Mouse (Mus musculus) stomach, postnatal 0 days (tissue): ENCODE results near the gene Palm. TPM values are rescaled to one million over a fixed set of nuclear protein-coding genes. Genes with fewer than 3 reads are reported as not detected.

Experiments used
- ATAC-seq: fragments of 200-750 bp; cut with Nextera tagmentation; 2 replicates; pipeline ENCODE4 v1.8.0; 2017; ENCODE audit not compliant: low FRiP score, low TSS enrichment
- DNase-seq: peaks from one replicate; pipeline ENCODE4 v3.0.0-alpha.2; 2016; ENCODE audit warnings: low spot score
- H3K27ac ChIP-seq: fragments of 300-500 bp; sonication (generic); replicated peaks from 2 replicates; pipeline ENCODE4 v1.5.1; 2014; ENCODE audit warnings: mild to moderate bottlenecking, control low read depth
- H3K27me3 ChIP-seq: fragments of 300-500 bp; sonication (generic); 2 replicates; pipeline ENCODE4 v1.6.1; 2014; ENCODE audit warnings: low read length; ENCODE audit not compliant: control insufficient read depth, insufficient read depth
- H3K36me3 ChIP-seq: fragments of 300-500 bp; sonication (generic); 2 replicates; pipeline ENCODE4 v1.6.1; 2014; ENCODE audit warnings: low read length, mixed read lengths; ENCODE audit not compliant: control insufficient read depth, insufficient read depth
- H3K4me1 ChIP-seq: fragments of 300-500 bp; sonication (generic); replicated peaks from 2 replicates; pipeline ENCODE4 v1.6.1; 2014; ENCODE audit warnings: antibody characterized with exemption; ENCODE audit not compliant: control insufficient read depth, insufficient read depth
- H3K4me2 ChIP-seq: fragments of 300-500 bp; sonication (generic); replicated peaks from 2 replicates; pipeline ENCODE4 v1.6.1; 2014; ENCODE audit warnings: low read depth, mild to moderate bottlenecking, control low read depth, moderate library complexity
- H3K4me3 ChIP-seq: fragments of 300-500 bp; sonication (generic); 2 replicates; pipeline ENCODE4 v1.5.1; 2014; ENCODE audit warnings: low read depth, low read length, control low read depth
- H3K9ac ChIP-seq: fragments of 300-500 bp; sonication (generic); 2 replicates; pipeline ENCODE4 v1.6.1; 2014; ENCODE audit warnings: mild to moderate bottlenecking, low read length, control low read depth, mixed read lengths
- H3K9me3 ChIP-seq: fragments of 300-500 bp; sonication (generic); 2 replicates; pipeline ENCODE4 v1.6.1; 2016; ENCODE audit warnings: low read length; ENCODE audit not compliant: control insufficient read depth
- CTCF ChIP-seq: IDR thresholded peaks from 2 replicates; pipeline ENCODE4 v1.5.1; 2016; ENCODE audit warnings: antibody characterized with exemption, low read depth, mild to moderate bottlenecking, moderate library complexity
- EP300 ChIP-seq: optimal IDR thresholded peaks from 2 replicates; pipeline ENCODE3; 2016; ENCODE audit warnings: antibody characterized with exemption
- WGBS: fragments of 180-500 bp; shearing (Covaris S2); extraction: QIAGEN DNeasy Blood & Tissue Kit; methylation state at CpG from one replicate; pipeline ENCODE4 v1.1.7; 2014; 5-methylcytosine and 5-hydroxymethylcytosine counted together
- polyA plus RNA-seq: library from polyadenylated mRNA; unstranded; fragments of >200 nt; fragmentation: Nextera tagmentation; extraction: Ambion mirVana; gene quantifications from 2 replicates; pipeline ENCODE4 v1.2.1, GENCODE M21; 2015

The Palm gene
- polyA plus RNA-seq, result 27.8 and 29.1 TPM in 2 replicates

DNA sequence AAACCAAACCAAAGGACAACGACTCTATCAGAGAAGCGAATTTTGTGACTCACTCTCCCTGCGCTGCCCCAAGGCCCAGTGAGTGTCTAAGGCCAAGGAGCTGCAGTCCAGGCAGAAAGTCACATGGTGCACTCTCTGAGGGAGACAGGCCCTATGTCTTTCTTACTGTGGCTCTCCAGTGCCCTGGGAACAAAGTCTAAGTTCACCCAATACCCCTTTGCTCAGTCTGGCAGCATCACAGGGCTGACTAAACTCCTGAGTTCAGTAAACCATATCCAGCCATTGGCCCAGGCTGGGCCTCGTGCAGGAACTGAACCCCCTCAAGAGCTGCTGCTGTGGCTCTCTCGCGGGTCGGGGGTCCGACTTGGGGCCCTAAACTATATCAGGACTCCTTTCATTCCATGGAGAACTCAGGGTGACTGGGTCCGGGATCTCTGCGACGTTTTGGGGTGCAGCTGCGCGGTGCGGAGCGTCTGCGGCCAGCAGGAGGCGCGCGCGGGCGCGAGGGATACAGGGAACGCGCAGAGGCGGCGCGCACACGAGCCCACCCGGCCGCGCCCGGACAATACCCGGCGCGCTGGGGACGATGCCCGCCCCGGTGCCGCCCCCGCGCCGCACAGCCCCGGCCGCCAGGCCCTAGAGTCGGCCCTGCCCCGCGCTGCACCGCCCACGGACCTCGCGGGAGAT, at the start of gene Palm:
Palm (plus strand) TSS at position 522 of the 687 bp plus-strand sequence.
- ATAC-seq, result peak; percentile 43
- WGBS, result 6% methylated on average over 37 of the region's 51 CpGs
- Histone ChIP-seq H3K27ac (peak within 1 kb of the TSS; percentile 80), H3K4me1 (peaks cover 9% of the 10 kb centered on the region), H3K9me3 (no peaks in the 10 kb centered on the region), H3K4me2 (peak within 1 kb of the TSS; percentile 90), H3K27me3 (no peaks in the 10 kb centered on the region), H3K9ac (peak within 1 kb of the TSS; percentile 78), H3K4me3 (peak within 1 kb of the TSS; percentile 83), H3K36me3 (no peaks in the 10 kb centered on the region)
- TF ChIP-seq CTCF, result peak; percentile 81
- no peak for TF ChIP-seq EP300
- DNase-seq, result peak; percentile 72

DNA sequence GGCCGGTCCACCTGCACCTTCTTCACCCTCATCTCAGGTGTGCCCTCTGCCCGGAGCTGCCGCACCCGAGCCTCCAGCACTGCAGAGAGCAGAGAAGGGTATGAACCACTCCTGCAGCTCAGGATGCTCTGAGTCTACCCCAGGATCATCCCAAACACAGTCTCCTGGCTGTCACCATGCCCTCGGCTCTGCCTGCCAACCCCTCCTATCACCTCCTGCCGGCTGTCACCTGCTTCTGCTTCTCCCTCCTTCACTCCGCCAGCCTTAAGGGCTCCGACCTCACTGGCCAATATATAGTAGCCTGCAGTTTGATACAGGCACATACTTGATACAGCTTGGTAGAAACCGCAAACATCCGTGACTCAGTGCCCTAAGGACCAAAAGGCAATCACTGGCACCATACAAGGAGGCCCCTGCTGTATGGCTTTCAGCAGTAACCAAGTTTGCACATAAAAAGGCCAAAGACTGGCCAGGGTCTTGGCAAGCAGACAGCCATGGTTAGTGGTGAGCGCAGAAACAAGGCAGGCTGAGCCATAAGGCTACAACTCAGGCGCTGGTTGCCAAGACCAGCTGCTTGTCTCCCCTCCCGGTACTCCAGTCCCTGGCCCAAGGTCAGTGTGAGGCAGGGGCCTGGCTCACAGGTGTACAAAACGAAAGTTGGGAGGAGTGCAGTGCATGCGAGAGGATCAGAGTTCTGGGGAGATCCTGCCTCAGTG, 49.6 kb upstream of the Palm start:
- Histone ChIP-seq H3K4me1 (peaks cover 3% of the 10 kb centered on the region), H3K4me2 (no peak overlapping the region), H3K27ac (no peak overlapping the region), H3K4me3 (no peak overlapping the region), H3K9ac (no peak overlapping the region), H3K9me3 (no peaks in the 10 kb centered on the region; the same call in 1 of the 2 replicates), H3K27me3 (no peaks in the 10 kb centered on the region), H3K36me3 (peaks cover 27% of the 10 kb centered on the region)
- no peak for DNase-seq
- TF ChIP-seq EP300 (no peak), CTCF (no peak)
- WGBS, result 91% methylated on average over 15 of the region's 15 CpGs
- ATAC-seq, result no peak

DNA sequence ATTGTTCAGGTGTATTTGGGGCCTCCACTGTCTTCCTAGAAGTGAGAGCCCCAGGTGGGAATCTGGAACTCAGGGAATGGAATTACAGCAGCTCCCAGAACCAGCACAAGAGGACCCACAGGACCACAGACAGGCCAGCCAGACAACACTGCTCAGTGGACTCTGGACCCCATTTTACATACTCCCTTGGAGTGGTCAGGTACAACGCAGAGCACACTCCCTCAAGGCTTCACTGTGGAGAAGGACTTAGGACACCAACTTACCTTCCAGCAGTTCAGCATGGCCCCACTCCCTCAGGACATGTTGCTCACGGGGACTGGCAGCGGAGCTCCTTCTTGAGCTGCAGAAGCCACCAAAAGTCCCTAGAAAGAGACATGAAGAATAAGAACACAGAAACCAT, 48.0 kb upstream of the Palm start:
- ATAC-seq (no peak), DNase-seq (no peak)
- peaks cover 11% of the 10 kb centered on the region for H3K36me3 ChIP-seq
- H3K4me1 ChIP-seq, result peaks cover 3% of the 10 kb centered on the region
- H3K4me2 ChIP-seq, result peak overlapping the region; percentile 86
- no peak overlapping the region for H3K9ac ChIP-seq
- H3K27me3 ChIP-seq, result no peaks in the 10 kb centered on the region
- no peak overlapping the region for H3K4me3 ChIP-seq
- no peak overlapping the region for H3K27ac ChIP-seq
- 90% methylated on average over 3 of the region's 3 CpGs for WGBS
- no peaks in the 10 kb centered on the region for H3K9me3 ChIP-seq
- TF ChIP-seq CTCF (no peak), EP300 (no peak)

DNA sequence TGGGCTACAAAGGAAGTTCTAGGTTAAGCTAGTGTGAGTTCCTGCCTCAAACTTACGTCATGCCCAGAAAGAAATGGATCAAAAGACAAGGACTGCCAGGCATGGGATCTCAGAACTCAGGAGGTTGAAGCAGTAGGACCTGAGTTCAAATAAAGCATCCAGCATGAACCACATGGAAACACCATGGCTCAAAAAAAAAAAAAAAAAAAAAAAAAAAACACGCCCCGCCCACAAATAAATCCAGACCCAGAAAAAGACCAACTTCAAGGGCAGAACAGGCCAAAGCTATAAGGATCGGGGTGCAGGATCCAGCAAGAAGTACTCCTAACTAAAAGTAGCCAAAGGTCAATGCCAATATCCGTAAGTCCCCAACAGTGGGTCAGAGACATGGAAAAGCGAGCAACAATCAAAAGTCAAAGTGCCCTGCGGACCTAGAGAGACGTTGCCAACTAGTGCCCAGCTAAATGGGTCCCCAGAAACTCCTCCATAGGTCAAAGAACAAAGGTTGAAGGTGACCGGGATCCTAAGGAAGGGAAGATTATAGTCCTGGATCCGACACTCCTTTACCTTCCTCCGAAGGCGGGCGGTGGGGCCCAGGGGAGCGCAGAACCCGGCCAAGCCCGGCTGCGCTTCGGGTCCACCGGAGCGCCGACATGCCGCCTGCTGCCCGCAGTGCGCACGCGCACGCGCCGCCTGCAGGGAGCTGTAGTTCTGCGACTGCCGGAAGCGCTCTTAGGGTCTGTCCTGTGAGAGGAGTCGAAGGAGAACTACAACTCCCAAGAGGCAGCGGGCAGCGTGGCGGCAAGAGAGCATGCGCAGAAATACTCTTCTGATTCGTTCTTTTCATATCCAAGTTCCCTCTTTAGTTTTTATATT, 47.2 kb upstream of the Palm start, which contains the start of gene Polrmt:
Polrmt (minus strand) TSS at position 684 of the 876 bp plus-strand sequence.
- Histone ChIP-seq H3K4me1 (peaks cover 3% of the 10 kb centered on the region), H3K4me3 (peak within 1 kb of the TSS; percentile 68), H3K36me3 (peaks cover 4% of the 10 kb centered on the region), H3K9ac (peak within 1 kb of the TSS; percentile 65), H3K9me3 (no peaks in the 10 kb centered on the region), H3K4me2 (peak within 1 kb of the TSS; percentile 86), H3K27ac (no peak within 1 kb of the TSS), H3K27me3 (no peaks in the 10 kb centered on the region)
- ATAC-seq (peak; percentile 97), DNase-seq (peak; percentile 94)
- 1% methylated on average over 38 of the region's 38 CpGs for WGBS
- TF ChIP-seq EP300 (no peak), CTCF (peak; percentile 67)

DNA sequence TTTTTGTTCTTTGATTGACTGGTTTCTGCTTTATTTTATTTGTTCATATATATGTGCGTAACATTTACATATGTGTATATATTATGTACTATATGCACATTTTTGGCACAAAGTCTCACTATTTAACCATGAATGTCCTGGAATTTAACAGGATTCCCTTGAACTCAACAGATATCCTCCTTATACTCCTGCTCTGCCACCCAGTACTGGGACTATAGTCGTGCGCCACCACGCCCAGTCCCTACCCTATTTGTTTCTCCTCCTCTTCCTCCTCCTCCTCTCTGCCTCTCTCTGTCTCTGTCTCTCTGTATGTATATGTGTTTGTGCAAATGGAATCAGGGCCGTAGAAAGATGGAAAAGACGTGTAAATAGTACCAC, 46.6 kb upstream of the Palm start:
- no peak overlapping the region for H3K27ac ChIP-seq
- TF ChIP-seq CTCF (no peak), EP300 (no peak)
- ATAC-seq (peak; percentile 38; the same call in 1 of the 2 replicates), DNase-seq (no peak)
- H3K27me3 ChIP-seq, result no peaks in the 10 kb centered on the region
- peak overlapping the region; percentile 43 for H3K4me2 ChIP-seq
- 0 out of 2 replicates have a peak overlapping the region, but pooled peaks have one; percentile 43 for H3K9ac ChIP-seq
- peak overlapping the region; percentile 17; the same call in 1 of the 2 replicates for H3K4me3 ChIP-seq
- H3K4me1 ChIP-seq, result peaks cover 3% of the 10 kb centered on the region
- H3K9me3 ChIP-seq, result no peaks in the 10 kb centered on the region
- H3K36me3 ChIP-seq, result peaks cover 3% of the 10 kb centered on the region; the same call in 1 of the 2 replicates
- WGBS, result 18% methylated on average over 6 of the region's 6 CpGs
